Mouse (Mus musculus) ovary, adult 10 weeks (tissue): ENCODE measurements around the gene Vmn2r77. TPM values are rescaled to one million over a fixed set of nuclear protein-coding genes. Genes with fewer than 3 reads are reported as not detected.

Experiments
- polyA plus RNA-seq: library from polyadenylated mRNA; stranded (reverse); fragments of 350-450 nt; fragmentation: Illumina TruSeq; extraction: RNeasy Lipid Tissue Mini Kit (QIAGEN cat#74804); gene quantifications from one replicate; pipeline ENCODE4 v1.2.3, GENCODE M21; 2014

The Vmn2r77 gene
- not detected for polyA plus RNA-seq

DNA sequence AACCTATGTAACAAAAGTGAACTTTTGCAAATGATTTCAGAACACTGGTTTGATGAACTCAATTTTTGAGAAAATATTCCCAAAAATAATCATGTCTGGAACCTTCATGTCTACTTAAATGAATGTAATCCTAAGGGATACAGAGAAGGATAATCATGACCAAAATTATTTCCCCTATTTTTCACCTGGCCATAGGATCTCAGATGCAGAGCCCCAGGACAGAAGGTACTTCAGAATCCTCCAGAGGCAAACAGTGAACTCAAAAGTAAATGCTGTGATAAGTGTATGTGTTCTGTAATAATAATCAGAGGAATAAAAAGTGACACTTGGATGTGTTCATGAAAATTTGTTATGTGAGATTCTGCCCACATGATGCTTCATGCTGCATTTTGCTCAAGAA, at the start of gene Vmn2r77:
TSS of gene Vmn2r77 (plus strand) at position 301 of the 400 bp plus-strand sequence.

DNA sequence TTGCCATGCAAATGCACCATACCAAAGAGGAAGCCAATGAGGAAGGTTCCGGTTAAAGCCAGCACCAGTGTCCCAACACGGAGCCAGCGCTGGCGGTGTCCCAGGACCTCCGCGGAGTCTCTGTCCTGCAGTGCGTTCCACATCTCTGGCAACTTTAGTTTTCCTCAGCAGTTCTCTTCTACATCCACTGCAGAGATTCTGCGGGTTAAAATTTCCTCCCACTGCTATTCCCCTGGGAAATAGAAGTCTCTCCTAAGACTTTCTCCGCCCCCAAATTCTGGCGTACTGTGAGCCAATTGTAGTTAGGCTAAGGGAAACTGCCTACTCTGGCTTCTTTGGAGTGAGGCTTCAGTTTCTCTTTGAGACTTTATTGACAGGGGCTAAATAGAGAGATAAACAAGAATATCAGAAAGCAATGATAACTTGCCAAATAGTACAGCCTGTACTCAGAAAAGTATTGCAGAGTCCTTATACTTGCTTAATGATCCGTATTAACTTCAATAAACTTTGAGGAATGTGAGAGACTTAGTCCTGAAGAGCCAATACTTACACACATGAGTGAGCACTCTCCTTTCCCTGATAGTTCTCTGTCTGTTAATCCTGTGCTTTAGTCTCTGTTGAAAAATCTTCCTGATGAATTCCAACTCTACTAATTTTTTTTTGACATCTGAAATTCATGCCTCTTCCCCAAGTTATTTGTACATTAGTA, 19.1 kb upstream of the Vmn2r77 start, which contains the start of gene Folh1:
TSS of gene Folh1 (minus strand) at position 327 of the 709 bp plus-strand sequence.

Other genes starting within 250 kb of the Vmn2r77 start
- not detected for gene Olfr295, start 211.2 kb upstream of the Vmn2r77 start, polyA plus RNA-seq
- not detected for gene Olfr294, start 178.4 kb upstream of the Vmn2r77 start, polyA plus RNA-seq
- gene Olfr293, start 146.0 kb upstream of the Vmn2r77 start, polyA plus RNA-seq: not detected
- not detected for gene Olfr292, start 106.7 kb upstream of the Vmn2r77 start, polyA plus RNA-seq
- gene Folh1, start 19.1 kb upstream of the Vmn2r77 start, polyA plus RNA-seq: 5.0 TPM
- gene Vmn2r78, start 120.1 kb downstream of the Vmn2r77 start, polyA plus RNA-seq: not detected
- gene Vmn2r79, start 201.1 kb downstream of the Vmn2r77 start, polyA plus RNA-seq: not detected